Mouse (Mus musculus): Measurements from ENCODE around the gene Nsun5.

Gene Nsun5

DNA sequence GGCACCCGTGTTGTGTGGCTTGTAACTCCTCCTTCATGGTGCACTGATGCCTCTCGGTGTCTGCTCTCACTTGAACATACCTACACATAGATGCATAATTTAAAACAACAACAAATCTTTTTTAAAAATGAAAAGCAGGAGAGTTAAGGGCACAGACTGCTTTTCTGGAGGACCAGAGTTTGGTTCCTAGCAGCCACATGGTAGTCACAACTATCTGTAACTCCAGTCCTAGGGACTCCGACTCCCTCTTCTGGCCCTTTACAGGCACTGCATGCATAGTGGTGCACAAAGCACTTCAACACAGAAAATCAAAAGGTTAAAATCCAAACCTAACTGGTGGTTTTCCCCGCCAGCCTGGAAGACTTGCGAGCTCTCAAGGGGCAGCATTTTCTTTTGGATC is 3.8 kb downstream of the Nsun5 start:
- DNase-seq (ENCODE audit: low spot score in 2 of 2) = no peak

DNA sequence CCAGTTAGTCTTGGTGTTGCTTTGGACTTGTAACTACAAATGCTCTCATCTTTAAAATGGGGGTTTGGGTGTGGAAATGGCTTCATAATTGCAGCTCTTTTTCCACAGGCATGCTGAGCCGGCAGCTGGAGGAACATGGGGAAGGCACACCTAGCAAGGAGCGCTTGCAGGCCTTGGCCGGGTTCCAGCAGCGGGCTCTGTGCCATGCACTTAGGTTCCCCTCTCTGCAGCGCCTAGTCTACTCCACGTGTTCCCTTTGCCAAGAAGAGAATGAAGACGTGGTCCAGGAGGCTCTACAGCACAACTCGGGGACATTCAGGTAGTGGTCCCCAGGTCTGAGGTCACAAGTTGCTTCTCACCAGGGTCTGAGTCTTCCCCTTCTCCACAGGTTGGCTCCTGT is 5.4 kb downstream of the Nsun5 start:
- DNase-seq (ENCODE audit: low spot score in 2 of 2) = no peak

DNA sequence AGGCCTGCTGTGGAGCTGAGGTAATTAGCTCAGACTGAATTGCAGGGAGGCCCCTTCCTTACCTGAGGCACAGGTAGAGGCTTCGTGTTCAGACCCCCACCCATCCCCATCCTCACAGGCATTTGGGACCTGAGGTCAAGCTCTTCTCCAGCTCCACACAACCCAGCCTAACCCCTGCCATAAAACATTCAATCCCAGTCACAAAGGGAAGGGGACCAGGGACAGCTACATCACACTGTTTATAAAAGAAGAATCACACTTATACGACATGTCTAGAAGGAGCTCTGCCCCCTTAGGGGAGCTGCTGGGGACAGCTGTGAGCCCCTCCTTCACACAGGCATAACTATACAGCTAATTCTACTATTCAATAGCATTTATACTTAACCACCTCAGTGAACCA is 6.6 kb downstream of the Nsun5 start:
- DNase-seq (ENCODE audit: low spot score in 2 of 2) = no peak

DNA sequence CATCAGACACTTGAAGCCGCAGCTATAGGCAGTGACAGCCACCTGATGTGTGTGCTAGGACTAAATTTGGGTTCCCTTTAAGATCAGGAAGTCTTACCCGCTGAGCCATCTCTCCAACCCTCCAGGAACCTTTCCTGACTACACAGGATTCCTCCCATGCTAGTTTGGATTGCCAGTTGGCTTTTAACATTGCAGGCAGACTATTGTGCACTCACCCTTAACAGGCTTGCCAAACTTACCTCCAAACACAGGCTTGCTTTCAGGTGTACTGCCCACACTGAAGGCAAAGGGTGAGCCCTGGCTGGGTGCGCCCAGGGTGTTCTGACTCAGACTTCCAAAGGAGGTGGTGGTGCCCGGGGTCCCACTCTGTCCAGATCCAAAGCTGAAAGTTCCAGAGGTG is 10.9 kb downstream of the Nsun5 start:
- no peak for DNase-seq (ENCODE audit: low spot score in 2 of 2)

DNA sequence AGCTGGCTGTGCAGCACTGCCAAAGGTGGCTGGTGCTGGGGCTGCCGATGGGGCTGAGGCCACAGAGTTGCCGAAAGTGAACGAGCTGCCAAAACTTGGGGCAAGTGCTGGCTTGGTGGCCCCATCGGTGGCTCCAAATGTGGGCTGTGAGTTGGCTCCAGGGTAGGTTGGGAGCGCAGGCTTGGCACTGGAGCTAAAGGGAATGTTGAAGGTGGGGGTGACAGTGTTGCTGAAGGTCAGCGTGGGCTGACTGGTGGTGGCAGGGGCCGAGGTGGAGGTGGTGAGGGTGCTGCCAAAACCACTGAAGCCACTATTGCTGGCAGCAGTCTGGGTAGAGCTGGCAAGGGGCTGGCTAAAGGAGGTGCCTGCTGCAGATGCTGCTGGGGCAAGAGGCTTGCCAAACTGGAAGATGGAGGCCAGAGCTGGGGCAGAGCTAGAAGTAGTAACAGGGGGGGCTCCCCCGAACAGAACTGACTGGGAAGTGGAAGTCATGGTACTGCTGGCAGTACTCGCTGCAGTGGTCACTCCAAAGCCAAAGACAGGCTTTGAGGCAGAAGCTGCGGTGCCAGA is 11.7 kb downstream of the Nsun5 start:
- no peak for DNase-seq (ENCODE audit: low spot score in 2 of 2)

DNA sequence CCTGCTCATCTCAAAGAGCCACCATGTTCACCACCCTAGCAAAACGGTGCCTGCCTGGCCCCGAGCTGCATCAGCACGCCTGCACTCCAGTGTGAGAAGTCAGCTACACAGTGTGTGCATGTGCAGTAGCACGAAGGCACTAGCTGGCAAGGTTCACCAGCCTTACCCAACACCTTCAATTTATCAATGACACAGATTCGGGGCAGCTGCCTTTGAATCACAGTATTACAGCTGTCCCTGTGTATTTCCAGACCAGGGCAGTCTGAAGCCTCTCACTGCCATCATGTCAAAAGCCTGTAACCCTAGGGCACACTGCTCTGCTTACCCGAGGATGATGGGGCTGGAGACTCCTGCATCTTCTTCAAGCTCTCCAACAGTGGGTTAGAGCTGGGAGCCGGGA is 13.0 kb downstream of the Nsun5 start:
- DNase-seq (ENCODE audit: low spot score in 2 of 2) = no peak

DNA sequence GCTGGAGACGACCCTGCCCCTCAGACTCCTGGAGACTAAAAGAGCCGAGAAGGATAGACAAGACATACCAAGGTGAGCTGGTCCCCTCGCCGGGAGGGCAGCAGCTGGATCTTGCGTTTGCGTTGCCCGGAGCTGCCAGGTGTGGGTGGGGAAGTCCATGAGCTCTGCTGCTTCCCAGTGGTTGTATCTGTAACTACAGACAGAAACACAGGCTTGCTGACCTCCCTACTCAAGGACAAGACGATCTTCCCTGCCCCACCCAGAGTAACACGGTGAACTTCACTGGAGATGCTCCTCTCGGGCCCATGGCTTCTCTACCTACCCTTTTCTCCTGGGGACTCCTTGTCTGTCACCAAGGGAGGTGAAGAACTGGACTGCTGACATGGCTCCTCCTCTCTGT is 14.0 kb downstream of the Nsun5 start:
- DNase-seq (ENCODE audit: low spot score in 2 of 2) = no peak

DNA sequence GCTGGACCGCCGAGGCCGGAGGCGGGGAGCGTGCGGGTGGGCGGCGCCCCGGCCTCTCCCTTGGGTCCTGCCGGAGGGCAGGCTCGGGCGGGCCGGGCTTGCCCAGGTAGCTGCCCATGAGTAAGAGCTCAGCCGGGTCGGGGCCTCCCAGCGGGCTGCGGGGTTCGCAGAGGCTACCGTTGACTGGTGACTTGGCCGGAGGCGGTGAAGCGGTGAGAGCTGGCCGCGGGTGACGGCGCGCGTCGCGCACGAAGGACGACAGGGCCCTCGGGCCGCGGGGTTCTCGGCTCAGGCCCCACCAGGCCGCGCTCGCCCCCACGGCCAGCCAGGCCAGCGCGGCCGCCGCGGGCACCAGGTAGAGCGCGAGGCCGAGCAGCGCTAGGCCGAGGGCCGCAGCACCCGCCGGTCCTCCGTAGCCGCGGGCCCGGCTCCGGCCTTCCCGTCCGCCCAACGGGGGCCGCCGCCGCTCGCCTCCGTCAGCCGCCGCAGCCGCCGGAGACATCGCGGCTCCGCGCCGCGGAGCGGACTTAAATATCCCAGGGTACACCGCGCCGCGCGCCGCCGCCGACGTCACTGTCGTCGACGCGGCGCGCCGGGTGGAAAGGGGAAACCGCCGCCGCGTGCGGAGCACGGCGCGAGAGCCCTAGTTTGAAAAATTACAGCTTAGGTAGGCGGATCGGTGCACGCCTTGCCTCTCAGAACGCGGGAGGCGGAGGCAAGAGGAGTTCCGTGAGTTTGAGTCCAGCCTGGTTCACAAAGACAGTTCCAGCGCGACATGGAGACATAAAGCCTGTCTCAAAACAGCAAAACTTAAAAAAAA is 24.5 kb downstream of the Nsun5 start, which contains the start of gene Pom121:
Gene Pom121, minus strand, starts transcription at position 543 of the 820 bp plus-strand sequence.
- DNase-seq (ENCODE audit: low spot score in 2 of 2) = peak; percentile 68 to 78

DNA sequence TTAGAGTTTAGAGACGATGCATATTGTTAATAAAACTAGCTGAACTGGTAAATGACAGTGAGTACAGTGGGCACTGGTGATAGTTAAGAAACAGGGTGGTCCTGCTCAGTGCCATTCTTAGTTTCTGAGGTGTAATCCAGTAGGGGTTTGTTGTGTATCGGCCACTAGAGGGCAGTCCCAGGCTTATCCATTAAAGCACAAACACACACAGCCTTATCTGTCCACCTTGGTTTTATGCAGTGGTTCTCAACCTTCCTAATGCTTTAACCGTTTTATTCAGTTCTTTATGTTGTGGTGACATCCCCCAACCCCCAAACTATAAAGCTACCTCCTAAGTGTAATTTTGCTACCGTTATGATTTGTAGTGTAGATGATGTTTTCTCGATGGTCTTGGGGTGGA is 26.1 kb downstream of the Nsun5 start:
- DNase-seq (ENCODE audit: low spot score in 2 of 2) = peak in 1 of 2 experiments; percentile 14

DNA sequence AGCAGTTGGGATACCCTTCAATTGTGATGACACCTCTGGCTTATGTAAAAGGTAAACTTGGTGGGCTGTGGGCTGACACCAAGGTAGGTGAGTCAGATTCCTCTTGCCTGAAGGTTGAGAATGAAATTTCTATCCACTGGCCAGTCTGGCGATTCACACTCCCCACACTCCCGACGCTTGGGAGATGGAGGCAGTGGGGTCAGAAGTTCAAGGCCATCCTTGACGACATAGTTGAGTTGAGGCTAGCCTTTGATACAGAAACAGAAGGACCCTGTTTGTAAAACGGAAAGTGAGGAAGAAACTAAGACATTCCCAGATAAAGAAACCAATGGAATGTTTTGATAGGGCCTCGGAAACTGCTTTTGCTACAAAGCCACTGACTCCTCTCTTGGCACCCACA is 29.6 kb downstream of the Nsun5 start:
- no peak for DNase-seq (ENCODE audit: low spot score in 2 of 2)

DNA sequence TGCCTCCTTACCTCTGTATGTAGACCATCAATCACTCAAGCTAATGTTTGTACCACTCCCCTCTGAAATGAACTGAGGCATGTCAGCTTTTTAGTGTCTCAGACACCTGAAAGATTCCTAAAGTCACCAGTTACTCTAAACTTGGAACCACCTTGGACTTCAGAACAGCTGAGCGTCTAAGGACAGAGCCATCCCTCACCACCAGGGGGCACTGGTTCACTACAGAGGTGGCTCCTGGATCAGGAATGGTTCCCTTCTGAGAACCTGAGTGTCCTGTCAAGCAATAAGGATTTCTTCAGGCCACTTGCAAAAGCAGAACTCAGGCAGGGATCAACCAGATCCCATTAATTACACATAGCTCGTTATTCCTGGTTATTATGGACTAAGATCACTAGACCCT is 30.5 kb downstream of the Nsun5 start:
- peak; percentile 50 to 73 for DNase-seq (ENCODE audit: low spot score in 2 of 2)

DNA sequence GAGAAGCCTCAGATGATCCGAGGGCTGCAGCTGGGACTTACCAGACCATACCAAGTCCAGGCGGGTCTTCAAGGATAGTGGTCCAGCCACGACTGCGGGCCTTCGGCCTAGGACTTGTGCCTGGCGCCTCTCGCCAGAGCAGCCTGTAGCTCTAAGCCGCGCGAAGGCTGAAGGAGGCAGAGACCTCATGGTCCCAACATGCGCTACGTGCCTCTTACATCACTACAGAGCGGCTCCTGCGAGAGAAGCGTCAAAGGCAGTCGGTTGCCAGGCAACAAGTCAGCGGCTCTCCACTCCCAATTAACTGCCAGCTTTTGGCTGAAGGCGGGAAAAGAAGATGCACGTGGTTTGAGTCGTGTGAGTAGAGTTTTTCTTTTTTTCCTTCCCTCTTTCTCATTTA is 34.9 kb downstream of the Nsun5 start:
- no peak for DNase-seq (ENCODE audit: low spot score in 2 of 2)

DNA sequence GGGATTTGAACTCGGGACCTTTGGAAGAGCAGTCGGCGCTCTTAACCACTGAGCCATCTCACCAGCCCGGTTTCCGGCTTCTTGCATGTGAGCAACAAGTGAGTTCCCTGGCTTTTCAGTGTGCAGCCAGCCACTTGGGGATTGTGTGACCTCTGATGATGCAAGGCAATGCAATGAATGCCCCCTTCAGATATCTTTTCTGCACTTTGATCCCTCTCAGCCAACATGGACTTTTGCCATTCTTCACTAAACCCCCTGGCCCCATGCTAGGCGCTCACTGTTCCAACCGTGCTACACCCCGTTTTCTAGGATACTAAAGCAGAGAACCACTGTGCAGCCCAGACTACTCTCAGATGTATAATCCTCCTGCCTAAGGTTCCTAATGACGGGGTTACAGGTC is 35.7 kb downstream of the Nsun5 start:
- DNase-seq (ENCODE audit: low spot score in 2 of 2) = no peak

DNA sequence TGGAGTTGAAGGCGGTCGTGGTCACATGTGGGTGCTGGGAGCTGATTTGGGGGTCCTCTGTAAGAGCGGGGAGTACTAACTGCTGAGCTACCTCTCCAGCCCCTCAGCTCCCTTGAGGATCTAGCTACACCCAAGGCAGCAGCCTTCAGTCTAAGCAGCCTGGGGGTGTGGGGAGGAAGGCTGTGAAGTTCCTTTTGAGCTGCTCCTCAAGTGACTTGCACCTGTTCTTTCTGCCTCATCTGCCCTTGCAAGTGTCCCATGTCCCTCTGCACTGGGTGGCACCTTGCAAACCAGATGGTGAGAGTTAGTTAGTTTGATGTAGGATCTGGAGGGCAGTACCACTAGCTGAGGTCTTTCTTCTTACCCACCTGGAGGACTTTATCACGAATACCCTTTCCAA is 38.4 kb downstream of the Nsun5 start:
- DNase-seq (ENCODE audit: low spot score in 2 of 2) = no peak

DNA sequence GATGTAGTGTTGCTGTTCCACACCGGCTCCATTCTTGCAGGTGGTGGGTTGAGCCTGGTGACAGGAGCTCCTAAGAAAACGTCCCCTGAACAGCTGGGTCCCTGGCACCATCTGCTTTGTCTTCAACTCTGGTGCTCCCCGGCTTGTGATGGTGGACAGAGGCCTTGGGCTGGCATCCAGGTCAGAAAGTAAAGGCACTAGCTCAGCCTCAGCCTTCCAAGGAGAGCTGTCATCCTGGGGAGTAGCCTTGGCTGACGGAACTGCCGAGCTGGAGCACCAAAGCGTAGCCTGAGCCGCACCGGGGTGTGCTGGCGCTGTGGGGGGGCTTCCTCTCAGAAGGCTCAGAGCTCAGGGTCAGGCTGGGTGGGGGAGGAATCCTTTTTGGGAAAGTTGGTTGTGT is 40.5 kb downstream of the Nsun5 start:
- DNase-seq (ENCODE audit: low spot score in 2 of 2) = no peak
